Mouse (Mus musculus): ENCODE results near the gene Rabep2. TPM values are rescaled to one million over a fixed set of nuclear protein-coding genes. Genes with fewer than 3 reads are reported as not detected.

Gene Rabep2
- polyA plus RNA-seq, 1 experiment from 2014 or later = 26.0 TPM

DNA sequence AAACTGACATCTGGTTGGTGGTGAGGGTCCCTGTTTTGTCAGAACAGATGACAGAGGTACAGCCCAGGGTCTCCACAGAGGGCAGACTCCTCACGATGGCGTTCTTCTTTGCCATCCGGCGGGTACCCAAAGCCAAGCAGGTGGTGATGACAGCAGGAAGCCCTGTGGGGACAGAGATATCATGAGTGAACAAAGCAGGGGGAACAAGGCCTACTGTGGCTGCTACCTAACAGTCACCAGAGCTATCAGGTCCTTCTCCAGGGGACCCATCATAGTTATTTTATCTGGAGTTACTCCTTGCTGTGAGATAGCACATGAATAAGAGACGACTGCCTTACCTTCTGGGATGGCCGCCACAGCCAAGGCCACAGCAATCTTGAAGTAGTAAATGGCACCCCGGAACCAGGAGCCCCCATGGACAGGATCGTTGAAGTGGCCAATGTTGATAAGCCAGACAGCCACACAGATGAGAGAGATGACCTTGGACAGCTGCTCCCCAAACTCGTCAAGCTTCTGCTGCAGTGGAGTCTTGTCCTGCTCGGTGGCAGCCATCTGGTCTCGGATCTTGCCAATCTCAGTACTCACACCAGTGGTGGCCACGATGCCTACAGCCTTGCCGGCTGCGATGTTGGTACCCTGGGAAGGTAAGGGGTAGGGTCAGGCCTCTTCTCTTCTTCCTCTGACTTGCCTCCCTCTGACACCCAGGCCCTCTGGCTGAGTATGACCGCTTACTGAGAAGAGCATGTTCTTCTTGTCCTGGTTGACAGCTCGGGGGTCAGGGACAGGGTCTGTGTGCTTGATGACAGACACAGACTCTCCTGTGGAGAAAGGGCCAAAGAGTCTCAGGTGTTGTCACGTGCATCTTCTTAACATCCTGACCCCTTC is 28.1 kb downstream of the Rabep2 start:
- H3K9ac ChIP-seq (replicated peaks) = no peak overlapping the region
- H3K27ac ChIP-seq (replicated peaks) = no peak overlapping the region
- H3K27me3 ChIP-seq = 0 out of 2 replicates have a peak, but pooled peaks cover 3% of the 10 kb centered on the region
- no peak overlapping the region for H3K4me2 ChIP-seq (replicated peaks)
- H3K4me1 ChIP-seq = no peaks in the 10 kb centered on the region
- WGBS = 91% methylated on average over 17 of the region's 17 CpGs
- H3K36me3 ChIP-seq = no peaks in the 10 kb centered on the region
- no peak for ATAC-seq (ENCODE audit: low FRiP score, low read depth)
- no peak overlapping the region for H3K4me3 ChIP-seq
- no peaks in the 10 kb centered on the region for H3K9me3 ChIP-seq

DNA sequence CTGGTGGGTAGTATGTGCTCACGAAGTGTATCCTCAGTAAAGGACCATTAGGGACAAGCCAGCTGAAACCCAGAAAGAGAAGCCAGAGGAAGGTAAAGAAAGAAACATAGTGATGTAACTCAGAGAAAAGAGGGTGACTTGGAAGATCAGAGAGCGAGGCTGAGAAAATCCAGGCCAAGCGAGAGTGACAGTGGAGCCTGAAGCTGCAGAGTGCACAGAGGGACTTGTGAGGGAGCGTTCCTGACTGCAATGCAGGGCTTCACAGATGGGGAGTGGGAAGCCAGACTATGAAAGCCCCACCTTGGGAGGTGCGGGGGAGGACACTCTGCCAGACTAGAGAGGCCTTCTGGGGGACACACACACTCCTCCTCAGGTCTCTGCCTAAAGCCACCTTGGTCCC is 29.7 kb downstream of the Rabep2 start:
- Histone ChIP-seq H3K27me3 (0 out of 2 replicates have a peak, but pooled peaks cover 3% of the 10 kb centered on the region), H3K9ac (replicated peaks) (no peak overlapping the region), H3K4me2 (replicated peaks) (no peak overlapping the region), H3K27ac (replicated peaks) (no peak overlapping the region), H3K36me3 (no peaks in the 10 kb centered on the region), H3K9me3 (no peaks in the 10 kb centered on the region), H3K4me1 (no peaks in the 10 kb centered on the region), H3K4me3 (no peak overlapping the region)
- WGBS = 78% methylated on average over 5 of the region's 5 CpGs
- ATAC-seq (ENCODE audit: low FRiP score, low read depth) = no peak

DNA sequence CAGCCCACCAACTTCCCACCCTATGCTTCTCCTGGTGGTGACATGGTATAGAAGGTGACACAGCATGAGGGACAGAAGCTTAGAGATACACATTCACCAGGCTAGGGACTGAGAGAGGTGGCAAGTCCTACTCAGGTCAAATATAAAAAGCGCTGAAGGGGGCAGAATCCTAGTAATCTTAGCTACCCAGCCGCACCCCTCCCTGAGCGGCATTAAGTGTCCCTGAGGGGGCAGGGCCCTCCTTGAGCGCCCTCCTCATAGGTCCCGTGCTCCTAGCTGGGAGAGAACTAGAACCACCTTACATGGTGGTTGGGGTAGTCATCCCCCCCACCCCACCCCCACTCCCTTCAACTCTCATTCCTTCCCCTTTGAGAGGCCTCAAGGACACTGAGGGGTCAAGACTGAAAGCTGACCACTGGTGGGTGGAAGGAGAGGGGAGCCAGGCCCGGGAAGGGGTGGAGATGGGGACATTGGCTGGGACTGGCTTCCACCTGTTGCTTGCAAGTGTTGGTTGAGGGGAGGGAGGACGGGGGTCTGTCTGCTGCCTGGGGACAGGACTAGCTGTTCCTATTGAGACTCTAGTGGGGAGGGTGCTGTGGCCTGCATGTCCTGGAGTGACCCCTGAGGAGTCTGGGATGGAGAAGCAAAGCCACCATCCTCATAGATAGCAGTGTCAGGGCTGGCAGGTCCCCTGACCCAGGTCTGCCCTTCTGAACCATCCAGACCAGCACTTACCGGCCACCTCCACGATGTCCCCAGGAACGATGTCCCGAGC is 30.5 kb downstream of the Rabep2 start:
- Histone ChIP-seq H3K4me1 (no peaks in the 10 kb centered on the region), H3K9me3 (no peaks in the 10 kb centered on the region), H3K4me2 (replicated peaks) (no peak overlapping the region), H3K36me3 (no peaks in the 10 kb centered on the region), H3K9ac (replicated peaks) (no peak overlapping the region), H3K27me3 (0 out of 2 replicates have a peak, but pooled peaks cover 3% of the 10 kb centered on the region), H3K4me3 (no peak overlapping the region), H3K27ac (replicated peaks) (no peak overlapping the region)
- WGBS = 85% methylated on average over 11 of the region's 11 CpGs
- no peak for ATAC-seq (ENCODE audit: low FRiP score, low read depth)

DNA sequence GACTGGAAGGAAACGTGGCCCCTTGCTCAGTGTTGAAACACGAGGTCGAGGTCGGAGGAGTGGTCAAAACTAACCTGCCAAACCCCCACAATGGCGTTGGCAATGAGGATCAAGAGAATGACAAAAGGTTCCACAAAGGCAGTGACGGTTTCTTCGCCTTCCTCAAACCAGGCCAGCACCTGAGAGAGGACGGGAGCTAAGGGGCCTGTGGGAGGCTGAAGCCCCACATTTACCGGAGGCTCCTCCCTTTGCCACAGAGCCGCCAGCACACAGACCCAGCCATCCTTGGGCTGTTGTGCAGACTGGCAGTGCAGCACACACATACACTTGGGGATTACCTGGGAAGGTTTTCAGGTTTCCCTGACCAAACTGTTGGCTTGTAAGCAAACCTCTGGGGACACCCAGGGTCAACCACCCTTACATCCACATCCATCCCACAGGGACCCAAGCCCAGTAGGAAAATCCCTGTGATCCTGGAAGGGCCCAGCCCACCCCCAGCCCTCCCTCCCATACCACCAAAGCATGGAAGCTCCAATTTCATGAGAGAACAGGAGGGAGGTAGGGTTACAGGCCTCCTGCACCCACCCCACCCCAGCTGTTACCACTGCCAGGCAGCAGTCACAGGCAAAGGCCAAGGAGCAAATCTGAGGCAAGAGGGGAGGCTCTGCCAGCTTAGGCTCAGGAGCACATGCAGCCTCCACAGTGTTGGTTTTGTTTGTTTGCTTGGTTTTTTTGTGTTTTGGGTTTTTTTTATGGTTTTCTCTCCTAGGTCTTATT is 32.3 kb downstream of the Rabep2 start:
- Histone ChIP-seq H3K9ac (replicated peaks) (no peak overlapping the region), H3K4me1 (no peaks in the 10 kb centered on the region), H3K4me3 (no peak overlapping the region), H3K27me3 (0 out of 2 replicates have a peak, but pooled peaks cover 3% of the 10 kb centered on the region), H3K9me3 (no peaks in the 10 kb centered on the region), H3K36me3 (no peaks in the 10 kb centered on the region; the same call in 1 of the 2 replicates), H3K27ac (replicated peaks) (no peak overlapping the region), H3K4me2 (replicated peaks) (no peak overlapping the region)
- 64% methylated on average over 10 of the region's 10 CpGs for WGBS
- no peak for ATAC-seq (ENCODE audit: low FRiP score, low read depth)

DNA sequence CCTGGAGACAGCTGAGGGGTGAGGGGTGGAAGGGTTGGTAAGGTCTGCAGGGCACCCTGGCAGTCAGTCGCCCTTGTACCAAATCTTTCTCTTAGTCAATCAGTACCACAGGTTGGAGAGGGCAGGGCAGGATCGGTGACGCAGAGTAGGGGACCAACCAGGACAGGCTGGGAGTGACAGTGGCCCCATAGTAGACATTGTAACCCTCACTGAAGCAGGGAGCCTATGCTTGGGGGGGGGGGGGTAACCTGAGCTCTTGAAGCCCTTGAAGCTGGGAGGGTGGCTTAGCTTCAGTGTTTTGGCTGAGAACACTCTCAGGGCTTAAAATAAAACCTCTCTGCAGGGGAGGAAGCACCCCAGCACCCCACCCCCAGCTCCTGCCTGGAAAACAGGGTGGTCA is 33.1 kb downstream of the Rabep2 start:
- no peak overlapping the region for H3K9ac ChIP-seq (replicated peaks)
- H3K4me2 ChIP-seq (replicated peaks) = no peak overlapping the region
- ATAC-seq (ENCODE audit: low FRiP score, low read depth) = no peak
- 74% methylated on average over 3 of the region's 3 CpGs for WGBS
- no peaks in the 10 kb centered on the region for H3K4me1 ChIP-seq
- no peak overlapping the region for H3K4me3 ChIP-seq
- peaks cover 7% of the 10 kb centered on the region; the same call in 1 of the 2 replicates for H3K36me3 ChIP-seq
- H3K9me3 ChIP-seq = no peaks in the 10 kb centered on the region
- no peak overlapping the region for H3K27ac ChIP-seq (replicated peaks)
- H3K27me3 ChIP-seq = 0 out of 2 replicates have a peak, but pooled peaks cover 3% of the 10 kb centered on the region

DNA sequence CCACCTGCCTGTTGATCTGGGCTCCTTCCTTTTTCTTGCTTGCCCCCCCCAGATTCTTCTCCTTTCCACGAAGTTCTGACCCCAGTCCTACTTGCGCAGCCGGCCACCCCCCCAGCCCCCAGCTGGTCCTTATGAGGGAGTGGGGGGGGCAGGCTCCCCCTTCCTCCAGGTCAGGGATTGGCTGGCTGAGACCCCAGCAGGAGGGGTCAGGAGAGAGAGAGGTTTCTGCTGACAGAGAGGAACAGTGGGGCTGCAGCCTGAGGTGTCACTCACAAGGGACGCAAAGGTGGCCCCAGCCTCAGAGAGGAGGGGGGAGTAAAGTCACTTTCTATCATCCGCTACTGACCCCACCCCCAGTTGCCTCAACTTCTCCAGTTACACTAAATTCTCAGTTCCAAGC is 34.4 kb downstream of the Rabep2 start, which contains the start of gene Atp2a1:
Gene Atp2a1 (minus strand): TSS at position 105 of the 400 bp plus-strand sequence.
- Histone ChIP-seq H3K36me3 (peaks cover 20% of the 10 kb centered on the region), H3K4me2 (replicated peaks) (no peak within 1 kb of the TSS), H3K27ac (replicated peaks) (no peak within 1 kb of the TSS), H3K9ac (replicated peaks) (no peak within 1 kb of the TSS), H3K4me1 (no peaks in the 10 kb centered on the region), H3K4me3 (no peak within 1 kb of the TSS), H3K27me3 (0 out of 2 replicates have a peak, but pooled peaks cover 3% of the 10 kb centered on the region), H3K9me3 (no peaks in the 10 kb centered on the region)
- ATAC-seq (ENCODE audit: low FRiP score, low read depth) = no peak
- 40% methylated on average over 5 of the region's 5 CpGs for WGBS

DNA sequence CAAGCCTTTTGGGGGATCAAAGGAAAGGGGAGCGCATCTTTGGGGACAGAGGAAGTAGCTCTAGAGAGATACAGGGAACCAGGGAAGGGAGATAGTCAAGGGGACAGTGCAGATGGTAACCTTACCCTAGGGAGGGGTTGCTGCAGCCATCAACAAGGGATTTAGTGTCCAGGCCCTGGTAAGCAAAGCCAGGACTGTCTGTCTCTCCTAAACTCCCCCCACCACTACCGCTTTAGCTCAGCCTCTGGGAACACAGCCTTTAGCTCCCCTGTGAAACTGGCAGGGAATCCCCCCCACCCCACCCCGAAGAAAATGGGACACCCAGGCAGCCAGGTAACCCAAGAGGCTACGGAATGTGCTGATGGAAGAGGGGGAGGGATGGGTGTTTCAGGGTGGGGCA is 35.0 kb downstream of the Rabep2 start:
- H3K9me3 ChIP-seq = no peaks in the 10 kb centered on the region
- no peak overlapping the region for H3K4me3 ChIP-seq
- peaks cover 26% of the 10 kb centered on the region for H3K36me3 ChIP-seq
- no peak overlapping the region for H3K4me2 ChIP-seq (replicated peaks)
- no peak overlapping the region for H3K9ac ChIP-seq (replicated peaks)
- 64% methylated on average over 4 of the region's 4 CpGs for WGBS
- H3K4me1 ChIP-seq = no peaks in the 10 kb centered on the region
- H3K27ac ChIP-seq (replicated peaks) = no peak overlapping the region
- H3K27me3 ChIP-seq = 0 out of 2 replicates have a peak, but pooled peaks cover 3% of the 10 kb centered on the region
- no peak for ATAC-seq (ENCODE audit: low FRiP score, low read depth)

DNA sequence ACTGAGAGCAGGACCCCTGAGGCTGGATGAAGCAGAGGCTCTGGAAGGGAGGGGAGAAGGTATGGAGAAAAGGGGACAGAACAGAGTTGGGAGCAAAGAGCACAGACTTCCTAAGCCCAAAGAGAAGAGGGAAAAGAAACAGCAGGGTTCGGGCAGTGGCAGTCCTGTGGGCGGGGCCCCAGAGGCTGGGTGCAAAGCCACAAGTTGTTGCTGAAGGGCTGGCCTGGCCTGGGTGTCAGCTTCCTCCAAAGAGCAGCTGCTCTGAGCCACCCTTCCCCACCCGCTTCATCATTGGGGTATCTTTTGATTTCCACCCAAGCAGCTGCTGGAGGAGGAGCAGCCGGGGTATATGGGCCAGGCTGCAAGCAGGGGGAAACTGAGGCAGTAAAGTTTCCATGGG is 35.6 kb downstream of the Rabep2 start:
- ATAC-seq (ENCODE audit: low FRiP score, low read depth) = no peak
- Histone ChIP-seq H3K4me3 (no peak overlapping the region), H3K4me2 (replicated peaks) (no peak overlapping the region)

DNA sequence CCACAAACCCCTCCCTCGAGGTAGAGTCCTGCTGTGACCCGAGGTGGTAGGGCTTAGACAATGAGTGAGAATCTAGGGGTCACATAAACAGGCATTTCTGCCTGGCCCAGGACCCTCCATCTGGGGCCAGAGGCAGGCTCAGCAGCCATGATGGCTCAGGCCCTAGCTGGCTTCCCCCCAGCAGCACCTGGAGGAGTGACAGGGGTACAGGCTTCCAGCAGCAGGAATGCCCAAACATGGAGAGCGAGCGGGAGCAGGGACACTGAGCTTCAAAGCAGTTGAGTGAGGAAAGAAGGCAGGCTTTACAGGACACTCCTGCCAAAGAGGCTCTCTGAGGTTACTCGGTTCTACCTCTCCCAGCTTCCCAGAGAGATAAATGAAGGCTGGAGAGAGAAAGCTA is 36.3 kb downstream of the Rabep2 start:
- H3K9ac ChIP-seq (replicated peaks) = no peak overlapping the region
- no peak overlapping the region for H3K4me3 ChIP-seq
- H3K9me3 ChIP-seq = no peaks in the 10 kb centered on the region
- WGBS = 52% methylated on average over 5 of the region's 5 CpGs
- H3K27me3 ChIP-seq = 0 out of 2 replicates have a peak, but pooled peaks cover 3% of the 10 kb centered on the region
- H3K4me1 ChIP-seq = no peaks in the 10 kb centered on the region
- H3K27ac ChIP-seq (replicated peaks) = 0 out of 2 replicates have a peak overlapping the region, but pooled peaks have one; percentile 11
- H3K4me2 ChIP-seq (replicated peaks) = no peak overlapping the region
- H3K36me3 ChIP-seq = peaks cover 39% of the 10 kb centered on the region
- ATAC-seq (ENCODE audit: low FRiP score, low read depth) = no peak

More for the DNA sequence above, 35.6 kb downstream of the Rabep2 start:
- Histone ChIP-seq H3K27me3 (0 out of 2 replicates have a peak, but pooled peaks cover 3% of the 10 kb centered on the region), H3K4me1 (no peaks in the 10 kb centered on the region), H3K9ac (replicated peaks) (no peak overlapping the region), H3K9me3 (no peaks in the 10 kb centered on the region), H3K27ac (replicated peaks) (no peak overlapping the region), H3K36me3 (peaks cover 31% of the 10 kb centered on the region)
- WGBS = 63% methylated on average over 4 of the region's 4 CpGs

DNA sequence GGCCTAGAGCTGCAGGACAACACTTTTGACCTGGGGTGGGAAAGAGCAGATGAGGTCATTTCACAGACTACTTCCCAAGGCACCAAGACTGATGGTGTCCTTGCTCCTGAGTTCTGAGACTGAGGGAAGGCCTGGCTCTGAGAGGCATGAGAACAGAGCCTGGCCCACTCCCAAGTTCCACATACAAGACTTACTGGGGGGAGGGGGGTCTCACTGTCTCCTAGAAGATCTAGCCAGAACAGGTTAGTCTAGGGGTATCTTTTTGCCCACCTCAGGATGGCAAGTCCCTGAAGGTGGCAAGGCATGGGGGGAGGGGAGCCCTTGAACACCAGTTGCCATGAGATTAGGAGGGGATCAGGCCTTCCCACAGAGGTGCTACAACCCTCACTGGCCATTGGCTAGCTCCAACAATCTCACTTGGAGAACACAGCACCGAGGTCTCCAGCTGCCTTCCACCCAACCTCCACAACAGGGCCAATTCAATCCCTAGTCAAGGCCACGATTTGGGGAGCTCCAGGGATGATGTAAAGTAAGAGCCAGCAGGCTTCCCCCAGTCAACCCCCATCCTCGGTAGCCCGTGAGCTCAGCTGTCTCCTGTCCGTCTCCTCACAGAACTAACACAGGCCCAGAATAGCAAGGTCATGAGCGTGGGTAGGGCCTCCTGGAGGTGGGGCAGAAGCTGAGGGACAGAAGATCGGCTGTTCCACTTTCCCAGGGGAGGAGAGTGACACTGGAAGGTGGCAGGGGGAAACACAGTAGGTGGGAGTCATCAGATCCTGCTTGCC is 36.9 kb downstream of the Rabep2 start:
- Histone ChIP-seq H3K9ac (replicated peaks) (no peak overlapping the region), H3K36me3 (peaks cover 45% of the 10 kb centered on the region), H3K27me3 (0 out of 2 replicates have a peak, but pooled peaks cover 3% of the 10 kb centered on the region), H3K4me2 (replicated peaks) (no peak overlapping the region), H3K4me1 (no peaks in the 10 kb centered on the region), H3K9me3 (no peaks in the 10 kb centered on the region), H3K27ac (replicated peaks) (0 out of 2 replicates have a peak overlapping the region, but pooled peaks have one; percentile 11), H3K4me3 (no peak overlapping the region)
- WGBS = 71% methylated on average over 7 of the region's 7 CpGs
- ATAC-seq (ENCODE audit: low FRiP score, low read depth) = no peak

DNA sequence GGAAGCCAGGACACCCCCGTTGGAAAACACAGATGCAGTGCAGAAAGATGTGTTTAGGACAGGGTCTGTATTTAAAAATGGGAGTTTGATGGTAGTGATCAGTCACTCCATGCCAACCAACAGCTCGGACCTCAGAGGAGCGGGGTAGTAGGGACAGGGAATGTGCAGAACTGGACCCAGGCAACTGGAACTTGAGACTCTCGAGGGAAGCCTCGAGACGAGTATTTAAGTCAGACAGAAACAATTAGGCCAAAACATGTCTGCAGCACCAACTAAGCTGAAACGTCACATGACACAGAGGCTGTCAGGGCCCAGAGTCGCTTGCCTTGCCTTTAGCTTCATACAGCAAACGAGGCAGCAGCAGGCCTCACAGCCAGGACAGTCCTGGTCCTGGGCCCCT is 37.6 kb downstream of the Rabep2 start:
- H3K4me3 ChIP-seq = no peak overlapping the region
- H3K4me2 ChIP-seq (replicated peaks) = no peak overlapping the region
- H3K9me3 ChIP-seq = no peaks in the 10 kb centered on the region
- ATAC-seq (ENCODE audit: low FRiP score, low read depth) = no peak
- H3K27ac ChIP-seq (replicated peaks) = no peak overlapping the region
- peaks cover 51% of the 10 kb centered on the region for H3K36me3 ChIP-seq
- 0 out of 2 replicates have a peak, but pooled peaks cover 3% of the 10 kb centered on the region for H3K27me3 ChIP-seq
- H3K4me1 ChIP-seq = no peaks in the 10 kb centered on the region
- WGBS = 75% methylated on average over 9 of the region's 9 CpGs
- no peak overlapping the region for H3K9ac ChIP-seq (replicated peaks)
